Mouse (Mus musculus): Measurements from ENCODE around the gene Dusp5. TPM values are rescaled to one million over a fixed set of nuclear protein-coding genes. Genes with fewer than 3 reads are reported as not detected.
"Not testable (repeated sequence)": the region's sequence is repeated elsewhere in the genome, so short reads cannot be mapped to it uniquely, and the experiment has no call there.

The Dusp5 gene
- total RNA-seq, 2 experiments from 2014 or later: 7.7 to 13.0 TPM

DNA sequence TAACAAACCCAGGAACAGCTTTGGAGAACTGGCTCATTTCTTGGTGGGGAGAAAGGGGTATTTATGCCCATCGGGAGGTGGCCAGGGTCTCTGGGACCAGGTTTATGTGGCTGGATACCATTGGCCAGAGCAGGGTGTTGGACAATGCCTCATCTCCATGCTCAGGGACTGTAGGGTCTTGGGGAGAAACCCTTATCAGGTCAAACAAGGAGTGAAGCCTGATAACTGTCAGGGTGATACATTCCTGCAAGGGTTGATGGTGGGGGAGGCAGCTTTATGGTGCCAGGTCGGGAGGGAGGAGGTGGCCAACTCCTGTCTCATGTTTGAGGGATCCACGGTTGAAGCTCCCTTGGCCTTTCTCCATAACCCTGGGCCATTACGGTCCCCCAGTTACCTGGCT, 42.1 kb downstream of the Dusp5 start:
- intact Hi-C loops (cut with DNase I): no loop called here
- DNase-seq (ENCODE audit: low spot score in 2 of 2): no peak

DNA sequence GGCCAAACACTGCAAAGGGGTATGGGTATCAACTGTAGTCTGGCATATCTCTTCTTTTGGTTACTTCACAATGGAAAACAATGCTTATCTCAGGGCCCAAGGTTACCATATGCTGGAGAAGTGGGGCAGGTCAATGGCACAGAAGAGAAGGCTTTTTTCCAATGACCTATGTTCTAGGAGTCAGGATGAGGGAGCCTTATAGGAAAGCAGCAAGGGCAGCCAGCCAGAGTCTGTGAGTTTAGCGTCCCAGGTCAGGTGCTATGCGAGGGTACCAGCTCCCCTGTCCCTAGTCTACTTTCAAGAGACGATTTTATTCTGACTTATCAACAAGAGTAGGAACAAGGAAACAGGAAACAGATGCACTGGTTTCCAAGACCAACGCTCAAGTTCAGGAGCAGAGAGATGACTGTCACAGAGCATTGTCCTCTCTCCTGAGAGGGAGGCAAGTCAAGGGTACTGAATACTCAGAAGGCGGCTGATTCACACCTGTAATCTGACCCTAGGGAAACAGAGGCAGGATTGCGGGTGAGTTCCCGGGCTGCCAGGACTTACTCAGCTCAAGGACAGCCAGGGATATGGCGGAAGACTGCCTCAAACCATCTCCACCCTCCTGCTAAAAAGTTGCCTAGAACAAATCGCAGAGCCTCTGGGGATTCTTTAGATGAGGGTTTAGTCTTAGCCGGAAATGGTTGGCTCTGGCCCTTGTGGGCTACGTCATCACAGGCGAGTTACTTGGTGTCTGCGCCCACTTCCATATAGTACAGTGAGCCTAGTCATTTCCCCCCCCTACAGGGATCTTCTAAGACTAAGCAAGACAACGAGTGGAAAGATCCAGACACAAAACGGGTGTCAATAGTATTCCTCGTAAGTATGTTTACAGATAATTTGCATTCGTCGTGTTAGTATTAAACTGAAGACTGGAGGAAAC, 42.9 kb downstream of the Dusp5 start:
- intact Hi-C loops (cut with DNase I): no loop called here
- DNase-seq (ENCODE audit: low spot score in 2 of 2): no peak

- DNase-seq (ENCODE audit: low spot score in 2 of 2): no peak
These were observed 43.7 kb downstream of the Dusp5 start for GRCm38 (mm10) chr19:53572607-53573006.

GRCm38 (mm10) chr19:53573151-53573550, 44.2 kb downstream of the Dusp5 start:
- intact Hi-C loops (cut with DNase I): no loop called here
- DNase-seq (ENCODE audit: low spot score in 2 of 2): no peak

More at GRCm38 (mm10) chr19:53572607-53573006, 43.7 kb downstream of the Dusp5 start:
- intact Hi-C loops (cut with DNase I): no loop called here

- no peak for DNase-seq (ENCODE audit: low spot score in 2 of 2)
- intact Hi-C loops (cut with DNase I): no loop called here
These were observed 45.2 kb downstream of the Dusp5 start for GRCm38 (mm10) chr19:53574131-53574530.

- no peak for DNase-seq (ENCODE audit: low spot score in 2 of 2)
- intact Hi-C loops (cut with DNase I): no loop called here
These were observed 45.6 kb downstream of the Dusp5 start for GRCm38 (mm10) chr19:53574546-53574945.

DNA sequence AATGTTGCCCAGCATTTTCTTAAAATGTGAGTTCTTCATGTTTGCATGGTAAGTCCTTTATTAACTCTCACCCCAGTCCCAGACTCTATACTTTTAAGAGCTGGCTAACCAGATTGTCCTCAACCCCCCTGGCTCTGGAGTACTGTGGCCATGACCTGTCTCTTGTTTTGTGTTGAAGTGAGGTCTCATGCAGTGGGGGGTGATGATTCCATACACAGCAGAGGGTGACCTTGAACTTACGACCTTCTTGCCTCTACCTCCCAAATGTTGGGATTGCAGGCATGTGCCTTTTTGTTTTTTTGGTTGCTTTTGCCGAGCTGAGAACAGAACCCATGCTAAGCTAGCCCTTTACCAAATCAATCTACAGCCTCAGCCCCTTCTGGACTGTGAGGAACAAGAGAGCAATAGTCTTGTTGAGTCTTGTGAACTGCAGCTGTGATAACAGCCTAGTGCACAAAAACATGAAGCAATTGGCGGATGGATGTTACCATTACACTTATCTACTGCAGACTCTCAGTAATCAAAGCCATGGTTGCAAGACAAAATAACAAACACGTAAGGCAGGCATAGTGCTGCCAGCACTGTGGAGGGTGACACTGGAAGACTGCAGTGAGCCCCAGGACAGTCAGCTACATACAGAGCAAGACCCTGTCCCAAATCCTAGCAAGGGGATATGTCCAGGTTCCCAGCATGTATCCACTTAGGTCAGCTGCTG, 46.5 kb downstream of the Dusp5 start:
- no peak for DNase-seq (ENCODE audit: low spot score in 2 of 2)
- intact Hi-C loops (cut with DNase I): loop anchor here (5.0 kb wide), 1 partner anchor 43 kb away; no protein-coding TSS in a partner anchor

DNA sequence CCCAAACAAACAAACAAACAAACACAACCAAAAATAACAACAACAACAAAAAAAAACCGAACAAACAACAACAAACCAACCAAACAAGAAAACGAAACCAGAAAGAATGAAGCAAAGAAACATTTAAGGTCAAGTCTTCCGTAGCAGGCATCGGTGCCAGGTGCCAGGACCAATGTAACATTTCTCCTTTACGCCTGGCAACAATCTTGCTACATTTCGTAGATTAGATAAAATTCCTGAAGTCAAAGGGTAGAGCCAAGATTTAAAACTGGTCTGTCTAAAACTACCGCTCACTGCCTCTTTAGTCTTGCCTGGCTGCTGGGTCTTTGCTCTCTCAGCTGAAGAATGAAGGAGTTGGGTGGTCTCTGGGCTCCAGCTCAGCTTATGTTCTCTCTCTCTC, 47.2 kb downstream of the Dusp5 start:
- no peak for DNase-seq (ENCODE audit: low spot score in 2 of 2)
- intact Hi-C loops (cut with DNase I): loop anchor here (5.0 kb wide), 1 partner anchor 44 kb away; no protein-coding TSS in a partner anchor

GRCm38 (mm10) chr19:53577025-53577800, 48.3 kb downstream of the Dusp5 start:
- no peak for DNase-seq (ENCODE audit: low spot score in 2 of 2)
- intact Hi-C loops (cut with DNase I): loop anchor here (5.0 kb wide), 1 partner anchor 45 kb away; no protein-coding TSS in a partner anchor

DNA sequence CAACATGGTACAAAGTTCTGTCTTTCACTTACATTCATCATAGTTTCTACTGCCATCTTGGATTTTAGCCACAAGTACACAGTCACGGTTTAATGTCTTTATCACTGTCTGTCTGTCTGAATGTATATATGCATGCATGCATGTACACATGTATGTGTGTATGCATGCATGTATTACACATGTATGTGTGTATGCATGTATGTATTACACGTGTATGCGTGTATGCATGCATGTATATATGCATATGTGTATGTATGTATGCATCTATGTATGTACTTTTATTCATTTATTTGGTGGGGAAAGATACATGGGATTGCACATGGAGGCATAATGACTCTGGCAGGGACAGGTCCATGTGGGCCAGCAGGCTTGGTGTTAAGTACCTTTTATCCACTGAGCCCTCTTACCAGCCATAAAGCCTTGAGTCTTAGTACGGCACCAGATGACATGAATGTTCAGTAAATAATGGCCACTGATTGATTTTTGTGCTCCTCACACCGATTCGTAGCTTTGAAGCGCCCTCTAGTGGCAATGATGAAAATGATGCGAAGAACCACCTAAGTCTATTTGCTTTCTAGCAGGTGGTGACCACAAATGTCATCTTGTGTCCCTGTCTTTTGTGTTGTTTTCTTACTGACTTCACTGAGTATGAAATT, 49.8 kb downstream of the Dusp5 start:
- peak; percentile 43 to 63 for DNase-seq (ENCODE audit: low spot score in 2 of 2)
- intact Hi-C loops (cut with DNase I): loop anchor here (1.0 to 5.0 kb wide), 2 partner anchors 46 to 184 kb away; no protein-coding TSS in a partner anchor

GRCm38 (mm10) chr19:53580271-53580670, 51.4 kb downstream of the Dusp5 start:
- intact Hi-C loops (cut with DNase I); DNase-seq (ENCODE audit: low spot score in 2 of 2): not testable (repeated sequence)

DNA sequence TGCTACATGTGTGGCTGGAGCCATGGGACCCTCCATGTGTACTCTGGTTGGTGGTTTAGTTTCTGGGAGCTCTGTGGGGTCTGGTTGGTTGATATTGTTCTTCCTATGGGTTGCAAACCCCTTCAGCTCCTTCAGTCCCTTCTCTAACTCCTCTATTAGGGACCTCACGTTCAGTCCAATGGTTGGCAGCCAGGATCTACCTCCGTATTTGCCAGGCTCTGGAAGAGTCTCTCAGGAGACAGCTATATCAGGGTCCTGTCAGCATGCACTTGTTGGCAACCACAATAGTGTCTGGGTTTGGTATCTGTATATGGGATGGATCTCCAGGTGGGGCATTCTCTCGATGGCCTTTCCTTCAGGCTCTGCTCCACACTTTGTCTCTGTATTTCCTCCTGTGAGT, 58.8 kb downstream of the Dusp5 start:
- DNase-seq (ENCODE audit: low spot score in 2 of 2); intact Hi-C loops (cut with DNase I): not testable (repeated sequence)

DNA sequence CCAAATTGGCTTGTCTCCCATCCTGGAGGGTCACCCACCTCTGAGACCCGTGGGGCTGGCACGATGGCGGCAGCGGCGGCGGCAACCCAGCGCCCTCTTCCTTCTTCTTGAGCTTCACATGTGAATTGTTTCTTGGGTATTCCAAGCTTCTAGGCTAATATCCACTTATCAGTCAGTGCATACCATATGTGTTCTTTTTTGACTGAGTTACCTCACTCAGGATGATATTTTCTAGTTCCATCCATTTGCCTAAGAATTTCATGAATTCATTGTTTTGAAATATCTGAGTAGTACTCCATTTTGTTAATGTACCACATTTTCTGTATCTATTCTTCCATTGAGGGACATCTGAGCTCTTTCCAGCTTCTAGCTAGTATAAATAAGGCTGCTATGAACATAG, 60.1 kb downstream of the Dusp5 start, which contains the start of gene Nutf2-ps1:
Gene Nutf2-ps1 (minus strand): TSS at position 101 of the 400 bp plus-strand sequence.
- DNase-seq (ENCODE audit: low spot score in 2 of 2); intact Hi-C loops (cut with DNase I): not testable (repeated sequence)

Other genes starting within 250 kb of the Dusp5 start
- gene Mxi1, start 218.6 kb upstream of the Dusp5 start, total RNA-seq (2021): 10 to 100 TPM; 91.9 to 94.5 TPM
- not detected for gene Gm10197, start 157.3 kb upstream of the Dusp5 start, total RNA-seq (2021)
- 10 to 100 TPM; 33.2 to 40.5 TPM for gene Smndc1, start 138.5 kb upstream of the Dusp5 start, total RNA-seq (2021)
- gene Nutf2-ps1, start 60.0 kb downstream of the Dusp5 start, total RNA-seq (2021): 10 to 100 TPM; 38.8 to 46.6 TPM
- 10 to 100 TPM; 32.5 to 40.1 TPM for gene Smc3, start 71.3 kb downstream of the Dusp5 start, total RNA-seq (2021)
- 1 to 10 TPM; 4.4 to 5.2 TPM for gene Rbm20, start 148.2 kb downstream of the Dusp5 start, total RNA-seq (2021)

All from left cerebral cortex, postnatal 36 days (tissue).